Mouse (Mus musculus): Measurements from ENCODE around the gene Fam177a. TPM values are rescaled to one million over a fixed set of nuclear protein-coding genes. Genes with fewer than 3 reads are reported as not detected.
A peak's percentile ranks its signal among the peaks of the same experiment; 100 is the strongest.
"Not testable (repeated sequence)": the region's sequence is repeated elsewhere in the genome, so short reads cannot be mapped to it uniquely, and the experiment has no call there.

Gene Fam177a
- polyA plus RNA-seq, 1 experiment from 2014 or later: 18.1 TPM

GRCm38 (mm10) chr12:55155449-55155783 lies 31.1 kb downstream of the Fam177a start:
- H3K4me3 ChIP-seq: peak overlapping the region; percentile 37
- not testable (repeated sequence) for H3K4me1 ChIP-seq (replicated peaks); H3K9ac ChIP-seq; H3K9me3 ChIP-seq (replicated peaks); H3K27me3 ChIP-seq (replicated peaks); H3K4me2 ChIP-seq; H3K27ac ChIP-seq (ENCODE audit: poor library complexity, severe bottlenecking); H3K36me3 ChIP-seq
- ATAC-seq (ENCODE audit: insufficient number of reproducible peaks, low FRiP score): peak; percentile 49
- WGBS: under 1% methylated on average over 13 of the region's 24 CpGs

DNA sequence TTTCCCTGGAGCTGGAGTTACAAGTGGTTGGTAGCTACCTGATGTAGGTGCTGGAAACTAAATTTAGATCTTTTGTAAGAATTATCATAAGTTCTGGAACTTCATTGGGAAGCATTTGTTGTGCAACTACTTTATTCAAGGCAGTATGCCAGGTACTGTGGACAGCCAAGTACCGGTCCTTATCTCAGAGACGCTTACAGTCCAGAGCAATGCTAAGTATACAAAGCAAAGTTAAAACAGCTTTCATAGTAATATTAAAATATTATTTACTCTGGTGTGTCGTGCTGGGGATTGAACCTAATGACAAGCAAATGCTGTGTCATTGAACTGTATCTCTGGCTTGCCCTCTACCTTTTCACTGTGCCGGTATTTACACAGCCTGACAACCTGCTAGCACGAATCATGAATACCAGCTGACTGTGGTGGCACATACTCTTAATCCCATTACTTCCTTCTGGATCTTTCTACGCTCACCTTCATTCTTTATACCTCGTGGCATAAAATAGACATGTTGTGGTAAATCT lies 42.8 kb downstream of the Fam177a start:
- H3K27ac ChIP-seq (ENCODE audit: poor library complexity, severe bottlenecking); H3K9me3 ChIP-seq (replicated peaks); H3K4me3 ChIP-seq; H3K36me3 ChIP-seq; H3K4me1 ChIP-seq (replicated peaks); H3K4me2 ChIP-seq; H3K27me3 ChIP-seq (replicated peaks); H3K9ac ChIP-seq; ATAC-seq (ENCODE audit: insufficient number of reproducible peaks, low FRiP score): not testable (repeated sequence)
- WGBS: no CpG with 5 or more reads among the region's 7 CpGs

DNA sequence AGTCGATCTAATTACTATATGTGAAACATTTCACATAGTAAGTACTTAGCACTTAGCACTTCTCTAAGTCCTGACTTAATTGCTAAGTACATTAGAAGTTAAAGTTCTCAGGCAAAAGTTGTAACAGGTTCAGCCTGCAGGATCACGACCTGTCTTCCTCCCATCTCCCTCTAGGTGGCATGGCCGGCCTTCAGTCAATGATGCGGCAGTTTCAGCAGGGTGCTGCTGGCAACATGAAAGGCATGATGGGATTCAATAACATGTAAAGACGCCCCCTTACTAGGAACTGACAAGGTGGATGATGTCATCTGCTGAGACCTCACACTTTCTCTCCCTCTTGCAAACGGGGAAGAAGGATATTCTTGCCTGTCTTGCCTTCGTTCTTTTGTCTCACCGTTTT lies 63.4 kb downstream of the Fam177a start:
- ATAC-seq (ENCODE audit: insufficient number of reproducible peaks, low FRiP score); H3K9me3 ChIP-seq (replicated peaks); H3K27ac ChIP-seq (ENCODE audit: poor library complexity, severe bottlenecking); H3K27me3 ChIP-seq (replicated peaks); H3K36me3 ChIP-seq; H3K4me2 ChIP-seq; H3K9ac ChIP-seq; H3K4me3 ChIP-seq; H3K4me1 ChIP-seq (replicated peaks): not testable (repeated sequence)
- WGBS: no CpG with 5 or more reads among the region's 8 CpGs

GRCm38 (mm10) chr12:55189127-55189526 lies 64.9 kb downstream of the Fam177a start:
- H3K27ac ChIP-seq (ENCODE audit: poor library complexity, severe bottlenecking); H3K9ac ChIP-seq; H3K4me1 ChIP-seq (replicated peaks); H3K27me3 ChIP-seq (replicated peaks); ATAC-seq (ENCODE audit: insufficient number of reproducible peaks, low FRiP score); H3K4me2 ChIP-seq; H3K4me3 ChIP-seq; H3K9me3 ChIP-seq (replicated peaks); H3K36me3 ChIP-seq: not testable (repeated sequence)
- no CpG with 5 or more reads among the region's 5 CpGs for WGBS

Other genes starting within 250 kb of the Fam177a start
- gene Gm20403, start 137.9 kb upstream of the Fam177a start, polyA plus RNA-seq (2016; fragmentation: Nextera tagmentation; extraction: Ambion mirVana): not detected in 2 replicates
- 15.5 and 19.5 TPM in 2 replicates for gene Baz1a, start 110.1 kb upstream of the Fam177a start, polyA plus RNA-seq (2016; fragmentation: Nextera tagmentation; extraction: Ambion mirVana)
- 22.8 and 26.8 TPM in 2 replicates for gene 2700097O09Rik, start 44.4 kb upstream of the Fam177a start, polyA plus RNA-seq (2016; fragmentation: Nextera tagmentation; extraction: Ambion mirVana)
- 126 and 134 TPM in 2 replicates for gene Srp54a, start 44.2 kb upstream of the Fam177a start, polyA plus RNA-seq (2016; fragmentation: Nextera tagmentation; extraction: Ambion mirVana)
- 48.5 and 51.2 TPM in 2 replicates for gene Srp54b, start 30.6 kb downstream of the Fam177a start, polyA plus RNA-seq (2016; fragmentation: Nextera tagmentation; extraction: Ambion mirVana)
- 0.54 TPM in 1 of 2 replicates, not detected in the other for gene 1700047I17Rik2, start 75.1 kb downstream of the Fam177a start, polyA plus RNA-seq (2016; fragmentation: Nextera tagmentation; extraction: Ambion mirVana)
- gene Srp54c, start 105.7 kb downstream of the Fam177a start, polyA plus RNA-seq (2016; fragmentation: Nextera tagmentation; extraction: Ambion mirVana): 58.5 and 65.2 TPM in 2 replicates
- 12.1 and 12.2 TPM in 2 replicates for gene 1110008L16Rik, start 175.1 kb downstream of the Fam177a start, polyA plus RNA-seq (2016; fragmentation: Nextera tagmentation; extraction: Ambion mirVana)
- gene Ppp2r3c, start 178.5 kb downstream of the Fam177a start, polyA plus RNA-seq (2016; fragmentation: Nextera tagmentation; extraction: Ambion mirVana): 11.6 and 12.7 TPM in 2 replicates